Mouse (Mus musculus): ENCODE measurements around the gene Prkaca. TPM values are rescaled to one million over a fixed set of nuclear protein-coding genes. Genes with fewer than 3 reads are reported as not detected.

Gene Prkaca
- polyA plus RNA-seq, 1 experiment = 75.1 TPM

- no peaks in the 10 kb centered on the region for H3K36me3 ChIP-seq (ENCODE audit: control insufficient read depth, insufficient read depth)
- H3K79me3 ChIP-seq (ENCODE audit: low read depth) = no peaks in the 10 kb centered on the region
- peak within 1 kb of the TSS; percentile 11 for H3K4me3 ChIP-seq (ENCODE audit: insufficient read depth, poor library complexity, severe bottlenecking)
- TF ChIP-seq CEBPB (IDR thresholded peaks at IDR 0.05; ENCODE audit: low read depth) (no peak), FOSL1 (IDR thresholded peaks at IDR 0.05; ENCODE audit: insufficient read depth, low read length, poor library complexity, severe bottlenecking) (no peak), MYOG (IDR thresholded peaks at IDR 0.05; ENCODE audit: control insufficient read depth, extremely low read depth, insufficient read length) (no peak), MYOD1 (IDR thresholded peaks at IDR 0.05; ENCODE audit: control insufficient read depth, insufficient read length, low read depth) (no peak), USF1 (IDR thresholded peaks at IDR 0.05; ENCODE audit: low read depth) (no peak), MAX (IDR thresholded peaks at IDR 0.05) (no peak)
- H3K79me2 ChIP-seq (ENCODE audit: control insufficient read depth, insufficient read depth) = no peaks in the 10 kb centered on the region
- peaks cover 3% of the 10 kb centered on the region for H3K27me3 ChIP-seq (ENCODE audit: control insufficient read depth, insufficient read depth, insufficient read length)
- H3ac ChIP-seq (ENCODE audit: control insufficient read depth, insufficient read length, low read depth) = peak within 1 kb of the TSS; percentile 55
Observed at GRCm38 (mm10) chr8:84011705-84012498, 39.1 kb downstream of the Prkaca start, which contains the start of gene 2210011C24Rik. Gene 2210011C24Rik, minus strand, starts transcription at chr8:84012171.

GRCm38 (mm10) chr8:84012499-84013165 is 39.8 kb downstream of the Prkaca start:
- Histone ChIP-seq H3K4me3 (ENCODE audit: insufficient read depth, poor library complexity, severe bottlenecking) (no peak overlapping the region), H3ac (ENCODE audit: control insufficient read depth, insufficient read length, low read depth) (no peak overlapping the region), H3K36me3 (ENCODE audit: control insufficient read depth, insufficient read depth) (no peaks in the 10 kb centered on the region), H3K79me3 (ENCODE audit: low read depth) (no peaks in the 10 kb centered on the region), H3K27me3 (ENCODE audit: control insufficient read depth, insufficient read depth, insufficient read length) (peaks cover 3% of the 10 kb centered on the region), H3K79me2 (ENCODE audit: control insufficient read depth, insufficient read depth) (no peaks in the 10 kb centered on the region)
- no peak for TF ChIP-seq MYOG (IDR thresholded peaks at IDR 0.05; ENCODE audit: control insufficient read depth, extremely low read depth, insufficient read length)
- TF ChIP-seq FOSL1 (IDR thresholded peaks at IDR 0.05; ENCODE audit: insufficient read depth, low read length, poor library complexity, severe bottlenecking) = no peak
- TF ChIP-seq MAX (IDR thresholded peaks at IDR 0.05) = no peak
- TF ChIP-seq CTCF (IDR thresholded peaks at IDR 0.05; ENCODE audit: control insufficient read depth, insufficient read depth, insufficient read length) = no peak
- TF ChIP-seq USF1 (IDR thresholded peaks at IDR 0.05; ENCODE audit: low read depth) = no peak
- TF ChIP-seq CEBPB (IDR thresholded peaks at IDR 0.05; ENCODE audit: low read depth) = no peak
- no peak for TF ChIP-seq MYOD1 (IDR thresholded peaks at IDR 0.05; ENCODE audit: control insufficient read depth, insufficient read length, low read depth)

DNA sequence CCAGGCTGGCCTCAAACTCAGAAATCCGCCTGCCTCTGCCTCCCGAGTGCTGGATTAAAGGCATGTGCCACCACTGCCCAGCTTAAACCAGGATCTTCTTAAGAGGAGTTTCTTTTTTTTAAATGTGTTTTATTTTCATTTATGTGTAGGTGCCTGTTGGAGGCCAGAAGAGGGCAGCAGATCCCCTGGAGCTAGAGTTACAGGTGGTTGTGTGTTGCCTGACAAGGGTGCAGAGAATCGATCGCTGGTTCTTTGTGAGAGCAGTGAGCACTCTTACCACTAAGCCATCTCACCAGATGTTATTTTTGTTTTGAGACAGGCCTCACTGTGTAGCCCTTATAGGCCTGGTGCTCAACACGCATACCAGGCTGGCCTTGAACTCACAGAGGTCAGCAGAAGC is 43.0 kb downstream of the Prkaca start:
- H3K27me3 ChIP-seq (ENCODE audit: control insufficient read depth, insufficient read depth, insufficient read length) = peaks cover 3% of the 10 kb centered on the region
- H3K79me3 ChIP-seq (ENCODE audit: low read depth) = no peaks in the 10 kb centered on the region
- no peaks in the 10 kb centered on the region for H3K36me3 ChIP-seq (ENCODE audit: control insufficient read depth, insufficient read depth)
- no peaks in the 10 kb centered on the region for H3K79me2 ChIP-seq (ENCODE audit: control insufficient read depth, insufficient read depth)
- no peak for TF ChIP-seq USF1 (IDR thresholded peaks at IDR 0.05; ENCODE audit: low read depth)
- TF ChIP-seq FOSL1 (IDR thresholded peaks at IDR 0.05; ENCODE audit: insufficient read depth, low read length, poor library complexity, severe bottlenecking) = no peak
- TF ChIP-seq CTCF (IDR thresholded peaks at IDR 0.05; ENCODE audit: control insufficient read depth, insufficient read depth, insufficient read length) = no peak
- no peak for TF ChIP-seq MAX (IDR thresholded peaks at IDR 0.05)
- TF ChIP-seq MYOD1 (IDR thresholded peaks at IDR 0.05; ENCODE audit: control insufficient read depth, insufficient read length, low read depth) = no peak
- no peak for TF ChIP-seq MYOG (IDR thresholded peaks at IDR 0.05; ENCODE audit: control insufficient read depth, extremely low read depth, insufficient read length)
- no peak for TF ChIP-seq CEBPB (IDR thresholded peaks at IDR 0.05; ENCODE audit: low read depth)
- H3ac ChIP-seq (ENCODE audit: control insufficient read depth, insufficient read length, low read depth) = no peak overlapping the region
- no peak overlapping the region for H3K4me3 ChIP-seq (ENCODE audit: insufficient read depth, poor library complexity, severe bottlenecking)

DNA sequence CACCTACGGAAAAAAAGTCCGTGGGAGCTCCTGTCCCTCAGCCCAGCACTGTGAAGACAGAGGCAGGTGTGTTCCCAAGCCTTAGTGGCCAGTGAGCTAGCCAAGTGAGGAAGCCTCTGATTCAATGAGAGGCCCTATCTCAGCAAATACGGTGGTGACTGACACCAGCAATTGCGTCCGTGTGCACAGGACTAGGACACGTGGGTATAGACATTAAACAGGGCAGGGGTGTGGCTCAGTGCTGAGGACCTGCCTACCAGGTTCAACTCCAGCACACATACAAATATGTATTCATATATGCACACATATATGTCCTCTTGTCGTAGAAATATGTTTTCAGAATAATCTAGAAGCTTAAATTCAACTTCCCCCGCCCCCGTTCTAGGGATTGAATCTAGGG is 46.9 kb downstream of the Prkaca start:
- H3K79me3 ChIP-seq (ENCODE audit: low read depth) = no peaks in the 10 kb centered on the region
- no peak overlapping the region for H3K4me3 ChIP-seq (ENCODE audit: insufficient read depth, poor library complexity, severe bottlenecking)
- H3ac ChIP-seq (ENCODE audit: control insufficient read depth, insufficient read length, low read depth) = no peak overlapping the region
- H3K36me3 ChIP-seq (ENCODE audit: control insufficient read depth, insufficient read depth) = no peaks in the 10 kb centered on the region
- no peaks in the 10 kb centered on the region for H3K27me3 ChIP-seq (ENCODE audit: control insufficient read depth, insufficient read depth, insufficient read length)
- TF ChIP-seq USF1 (IDR thresholded peaks at IDR 0.05; ENCODE audit: low read depth) (no peak), CEBPB (IDR thresholded peaks at IDR 0.05; ENCODE audit: low read depth) (no peak), MYOG (IDR thresholded peaks at IDR 0.05; ENCODE audit: control insufficient read depth, extremely low read depth, insufficient read length) (no peak), MAX (IDR thresholded peaks at IDR 0.05) (no peak), MYOD1 (IDR thresholded peaks at IDR 0.05; ENCODE audit: control insufficient read depth, insufficient read length, low read depth) (no peak), CTCF (IDR thresholded peaks at IDR 0.05; ENCODE audit: control insufficient read depth, insufficient read depth, insufficient read length) (no peak), FOSL1 (IDR thresholded peaks at IDR 0.05; ENCODE audit: insufficient read depth, low read length, poor library complexity, severe bottlenecking) (no peak)
- H3K79me2 ChIP-seq (ENCODE audit: control insufficient read depth, insufficient read depth) = no peaks in the 10 kb centered on the region

- H3ac ChIP-seq (ENCODE audit: control insufficient read depth, insufficient read length, low read depth) = peak within 1 kb of the TSS; percentile 6
- H3K36me3 ChIP-seq (ENCODE audit: control insufficient read depth, insufficient read depth) = no peaks in the 10 kb centered on the region
- H3K4me3 ChIP-seq (ENCODE audit: insufficient read depth, poor library complexity, severe bottlenecking) = no peak within 1 kb of the TSS
- no peak for TF ChIP-seq MYOG (IDR thresholded peaks at IDR 0.05; ENCODE audit: control insufficient read depth, extremely low read depth, insufficient read length)
- TF ChIP-seq USF1 (IDR thresholded peaks at IDR 0.05; ENCODE audit: low read depth) = no peak
- TF ChIP-seq CEBPB (IDR thresholded peaks at IDR 0.05; ENCODE audit: low read depth) = no peak
- TF ChIP-seq CTCF (IDR thresholded peaks at IDR 0.05; ENCODE audit: control insufficient read depth, insufficient read depth, insufficient read length) = no peak
- no peak for TF ChIP-seq FOSL1 (IDR thresholded peaks at IDR 0.05; ENCODE audit: insufficient read depth, low read length, poor library complexity, severe bottlenecking)
- TF ChIP-seq MAX (IDR thresholded peaks at IDR 0.05) = no peak
- TF ChIP-seq MYOD1 (IDR thresholded peaks at IDR 0.05; ENCODE audit: control insufficient read depth, insufficient read length, low read depth) = no peak
- H3K79me2 ChIP-seq (ENCODE audit: control insufficient read depth, insufficient read depth) = no peaks in the 10 kb centered on the region
- no peaks in the 10 kb centered on the region for H3K27me3 ChIP-seq (ENCODE audit: control insufficient read depth, insufficient read depth, insufficient read length)
- H3K79me3 ChIP-seq (ENCODE audit: low read depth) = no peaks in the 10 kb centered on the region
Observed at GRCm38 (mm10) chr8:84021096-84021495, 48.3 kb downstream of the Prkaca start, which contains the start of gene Palm3. Gene Palm3, plus strand, starts transcription at chr8:84021471.
